Mouse (Mus musculus) adrenal gland, adult 2 months (tissue): ENCODE results near the gene Cbx7. TPM values are rescaled to one million over a fixed set of nuclear protein-coding genes. Genes with fewer than 3 reads are reported as not detected.
A peak's percentile ranks its signal among the peaks of the same experiment; 100 is the strongest.
"Not testable (repeated sequence)": the region's sequence is repeated elsewhere in the genome, so short reads cannot be mapped to it uniquely, and the experiment has no call there.

Source experiments
- DNase-seq: peaks from one replicate; pipeline ENCODE4 v3.0.0; 2021
- polyA plus RNA-seq: library from polyadenylated mRNA; depleted of rRNA; stranded (reverse); fragments of >200 nt; gene quantifications from 2 replicates; pipeline ENCODE4 v1.2.3, GENCODE M21; 2012
- total RNA-seq, 2 experiments: library from RNA; stranded (reverse); gene quantifications; 2 replicates each; pipeline ENCODE4 v1.2.3; 2021

The Cbx7 gene
- total and polyA plus RNA-seq, 3 experiments: 15.6 to 35.2 (median 29.8) TPM

GRCm38 (mm10) chr15:79947681-79948080 lies 23.2 kb downstream of the Cbx7 start:
- DNase-seq: no peak

- no peak for DNase-seq
Observed at GRCm38 (mm10) chr15:79946790-79947189, 24.1 kb downstream of the Cbx7 start.

GRCm38 (mm10) chr15:79946022-79946421 lies 24.9 kb downstream of the Cbx7 start:
- DNase-seq: peak; percentile 91

GRCm38 (mm10) chr15:79944948-79945347 lies 26.0 kb downstream of the Cbx7 start:
- DNase-seq: no peak

GRCm38 (mm10) chr15:79943584-79943983 lies 27.3 kb downstream of the Cbx7 start:
- no peak for DNase-seq

GRCm38 (mm10) chr15:79942541-79942940 lies 28.4 kb downstream of the Cbx7 start:
- DNase-seq: no peak

GRCm38 (mm10) chr15:79940932-79941331 lies 30.0 kb downstream of the Cbx7 start:
- DNase-seq: peak; percentile 34

- no peak for DNase-seq
Observed at GRCm38 (mm10) chr15:79939913-79940312, 31.0 kb downstream of the Cbx7 start.

GRCm38 (mm10) chr15:79939501-79939900 lies 31.4 kb downstream of the Cbx7 start:
- not testable (repeated sequence) for DNase-seq

GRCm38 (mm10) chr15:79939020-79939419 lies 31.9 kb downstream of the Cbx7 start:
- DNase-seq: peak; percentile 1

- DNase-seq: no peak
Observed at GRCm38 (mm10) chr15:79936374-79936751, 34.6 kb downstream of the Cbx7 start.

GRCm38 (mm10) chr15:79935654-79936373 lies 35.1 kb downstream of the Cbx7 start:
- DNase-seq: no peak

GRCm38 (mm10) chr15:79934776-79935175 lies 36.1 kb downstream of the Cbx7 start:
- DNase-seq: no peak

GRCm38 (mm10) chr15:79933670-79934514 lies 37.0 kb downstream of the Cbx7 start:
- DNase-seq: peak; percentile 12

- peak; percentile 11 for DNase-seq
Observed at GRCm38 (mm10) chr15:79933052-79933669, 37.8 kb downstream of the Cbx7 start.

GRCm38 (mm10) chr15:79932323-79932987 lies 38.5 kb downstream of the Cbx7 start:
- peak; percentile 97 for DNase-seq

GRCm38 (mm10) chr15:79931496-79932141 lies 39.3 kb downstream of the Cbx7 start:
- peak; percentile 28 for DNase-seq

GRCm38 (mm10) chr15:79929734-79930133 lies 41.2 kb downstream of the Cbx7 start:
- DNase-seq: no peak

GRCm38 (mm10) chr15:79928736-79929135 lies 42.2 kb downstream of the Cbx7 start:
- DNase-seq: peak; percentile 1

- no peak for DNase-seq
Observed at GRCm38 (mm10) chr15:79928316-79928715, 42.6 kb downstream of the Cbx7 start.

GRCm38 (mm10) chr15:79927637-79928122 lies 43.2 kb downstream of the Cbx7 start:
- DNase-seq: peak; percentile 97
